Comparison of ENCODE assay signal across 24 mouse cellular contexts in the genomic region with DNA sequence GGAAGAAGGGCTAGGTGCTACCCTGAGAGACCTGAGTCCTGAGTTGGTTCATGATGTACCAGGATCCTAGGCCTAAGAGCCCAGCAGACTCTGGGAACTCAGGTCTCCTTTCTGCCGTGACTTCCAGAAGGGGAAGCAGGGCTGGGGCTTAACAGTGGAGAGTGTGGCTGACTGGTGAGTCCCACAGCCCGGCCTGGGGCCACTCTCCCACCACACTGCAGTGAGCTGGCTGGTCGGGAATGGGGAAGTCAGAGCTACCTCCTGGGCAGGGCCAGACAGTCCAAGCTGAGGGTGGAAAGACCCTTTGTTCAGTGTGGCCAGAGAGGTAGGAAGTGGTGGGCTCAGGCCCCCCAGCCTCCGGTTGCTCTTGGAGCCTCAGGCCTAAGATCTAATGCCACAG.
DNase-seq lines count a peak whose midpoint lies in the region; ATAC-seq and TF ChIP-seq lines count a peak whose summit lies in the region.
"Had no signal": no experiment of that assay in that cellular context is flagged by ENCODE, and none has a peak within 500 bp of the region (broad histone marks: within the 10 kb centered on the region; RNA-seq: fewer than 3 reads in every experiment).

No protein-coding gene starts in this region.

- no peaks in the 10 kb centered on the region for H3K9me3 ChIP-seq in embryonic facial prominence, embryonic 11.5 days (replicated peaks; ENCODE audit: control insufficient read depth, low read length)
- H3K9me3 ChIP-seq in embryonic facial prominence, embryonic 10.5 days, result no peaks in the 10 kb centered on the region
- H3K9me3 ChIP-seq: embryonic facial prominence, embryonic 12.5 days; forebrain, embryonic 13.5 days; forebrain, embryonic 15.5 days; G1E had no signal

- H3K36me3 ChIP-seq in embryonic facial prominence, embryonic 11.5 days (replicated peaks; ENCODE audit: control insufficient read depth, insufficient read depth, low read depth, low read length), result no peaks in the 10 kb centered on the region
- no peaks in the 10 kb centered on the region for H3K36me3 ChIP-seq in embryonic facial prominence, embryonic 10.5 days (replicated peaks)
- H3K36me3 ChIP-seq: embryonic facial prominence, embryonic 12.5 days; forebrain, embryonic 15.5 days; G1E had no signal

- no peaks in the 10 kb centered on the region for H3K27me3 ChIP-seq in embryonic facial prominence, embryonic 11.5 days (ENCODE audit: control insufficient read depth, insufficient read depth, low read length)
- H3K27me3 ChIP-seq in embryonic facial prominence, embryonic 10.5 days (replicated peaks; ENCODE audit: low read depth, poor library complexity, severe bottlenecking), result peaks cover 17% of the 10 kb centered on the region; the same call in 1 of the 2 replicates
- H3K27me3 ChIP-seq: forebrain, embryonic 13.5 days; forebrain, embryonic 15.5 days; Patski had no signal

- H3K4me3 ChIP-seq in embryonic facial prominence, embryonic 11.5 days (ENCODE audit: low read depth, low read length), result no peak overlapping the region
- H3K4me3 ChIP-seq in embryonic facial prominence, embryonic 10.5 days, result no peak overlapping the region
- no peak overlapping the region for H3K4me3 ChIP-seq in lung, adult 2 months (replicated peaks; ENCODE audit: extremely low read depth, low read depth, low read length)
- H3K4me3 ChIP-seq: embryonic facial prominence, embryonic 12.5 days; forebrain, embryonic 13.5 days; forebrain, embryonic 15.5 days had no signal

- DNase-seq in embryonic facial prominence, embryonic 11.5 days (ENCODE audit: low spot score), result no peak
- DNase-seq in embryonic facial prominence, embryonic 10.5 days (ENCODE audit: low spot score), result no peak
- DNase-seq in lung, adult 18-20 months, result no peak
- DNase-seq in lung, adult 2 months, result no peak
- DNase-seq: adrenal gland, postnatal 10 days; adrenal gland, postnatal 25 days; B cell, adult 2 months; cerebellum, adult 11 months; cerebellum, adult 18-20 months; cerebellum, adult 8-10 months; cerebellum, adult 9-11 months; cerebellum, postnatal 14 days; cerebellum, postnatal 36 days; forebrain, postnatal 0 days had no signal

- no peak overlapping the region for H3K4me2 ChIP-seq in embryonic facial prominence, embryonic 11.5 days (ENCODE audit: low read depth, low read length)
- H3K4me2 ChIP-seq: embryonic facial prominence, embryonic 12.5 days; forebrain, embryonic 13.5 days; forebrain, embryonic 15.5 days had no signal

- 64% methylated on average over 4 of the region's 4 CpGs for WGBS in embryonic facial prominence, embryonic 11.5 days
- WGBS in embryonic facial prominence, embryonic 10.5 days, result 63% methylated on average over 4 of the region's 4 CpGs
- 71% methylated on average over 4 of the region's 4 CpGs for WGBS in lung, adult 2 months

- H3K4me1 ChIP-seq in embryonic facial prominence, embryonic 11.5 days (ENCODE audit: control insufficient read depth, insufficient read depth, low read length), result no peaks in the 10 kb centered on the region
- peaks cover 21% of the 10 kb centered on the region for H3K4me1 ChIP-seq in embryonic facial prominence, embryonic 10.5 days
- no peaks in the 10 kb centered on the region for H3K4me1 ChIP-seq in lung, adult 2 months (ENCODE audit: control insufficient read depth, insufficient read depth, low read length)
- H3K4me1 ChIP-seq: embryonic facial prominence, embryonic 12.5 days; forebrain, embryonic 13.5 days; forebrain, embryonic 15.5 days had no signal

- H3K27ac ChIP-seq in embryonic facial prominence, embryonic 11.5 days (replicated peaks; ENCODE audit: low read depth, low read length), result no peak overlapping the region
- H3K27ac ChIP-seq in embryonic facial prominence, embryonic 10.5 days (replicated peaks), result no peak overlapping the region
- H3K27ac ChIP-seq: embryonic facial prominence, embryonic 12.5 days; forebrain, embryonic 13.5 days; forebrain, embryonic 15.5 days had no signal

- TF ChIP-seq CTCF in lung, adult 2 months (IDR thresholded peaks at IDR 0.05; ENCODE audit: insufficient read depth, low read length), result no peak

- 0 out of 2 replicates have a peak, but pooled peaks have one; percentile 47 for ATAC-seq in embryonic facial prominence, embryonic 11.5 days (replicated peaks; ENCODE audit: insufficient number of reproducible peaks, low FRiP score, low TSS enrichment, low read depth)
- ATAC-seq in common myeloid progenitor, adult 5-6 weeks (replicated peaks; ENCODE audit: low read depth, poor library complexity, severe bottlenecking), result peak; percentile 50
- ATAC-seq in hematopoietic stem cell, adult 5-6 weeks (replicated peaks in 1 of 2; ENCODE audit: insufficient read depth in 1 of 2, low FRiP score in 2 of 2, low TSS enrichment in 1 of 2, low read depth in 1 of 2, poor library complexity in 2 of 2, severe bottlenecking in 2 of 2), result peak; percentile 37 to 50; a peak in 3 of 4 replicates
- ATAC-seq in megakaryocyte progenitor cell, adult 5-6 weeks (replicated peaks; ENCODE audit: poor library complexity), result peak; percentile 73
- ATAC-seq: activated CD4-positive, CD25-positive, alpha-beta regulatory T cell, adult 4 months; CD4-positive, CD25-positive, alpha-beta regulatory T cell, adult 4 months; forebrain, embryonic 13.5 days; forebrain, embryonic 15.5 days; forebrain, postnatal 0 days; Patski had no signal

- no peak overlapping the region for H3K9ac ChIP-seq in embryonic facial prominence, embryonic 11.5 days (replicated peaks; ENCODE audit: low read length)
- H3K9ac ChIP-seq: embryonic facial prominence, embryonic 12.5 days; forebrain, embryonic 13.5 days; forebrain, embryonic 15.5 days; forebrain, postnatal 0 days had no signal

- no peak for TF ChIP-seq POLR2A in lung, adult 2 months (IDR thresholded peaks at IDR 0.05; ENCODE audit: borderline replicate concordance, extremely low read depth, low read depth, low read length)
